Mouse (Mus musculus): ENCODE measurements at regions not wholly inside any gene's neighbourhood (a gene's known extent, or its start where the extent isn't known, plus 50 kb on each side); places are given as distances from the start of the nearest gene placed in this dataset.
A peak's percentile ranks its signal among the peaks of the same experiment; 100 is the strongest.
"Not testable (repeated sequence)": the region's sequence is repeated elsewhere in the genome, so short reads cannot be mapped to it uniquely, and the experiment has no call there.

GRCm38 (mm10) chr9:91048569-91048968 is 313.6 kb upstream of the Zic4 start:
- peak; percentile 30 for DNase-seq (ENCODE audit: low read depth, low spot score)

- no peak for DNase-seq (ENCODE audit: low read depth, low spot score)
Observed at GRCm38 (mm10) chr9:91053065-91053793, 309.0 kb upstream of the Zic4 start.

- DNase-seq (ENCODE audit: low read depth, low spot score) = peak; percentile 25
Observed at GRCm38 (mm10) chr9:91059460-91059859, 302.8 kb upstream of the Zic4 start.

- no peak for DNase-seq (ENCODE audit: low read depth, low spot score)
Observed at GRCm38 (mm10) chr9:91069496-91069895, 292.7 kb upstream of the Zic4 start.

GRCm38 (mm10) chr9:91073366-91074174 is 288.6 kb upstream of the Zic4 start:
- DNase-seq (ENCODE audit: low read depth, low spot score) = no peak

GRCm38 (mm10) chr9:91074175-91074480 is 288.1 kb upstream of the Zic4 start:
- DNase-seq (ENCODE audit: low read depth, low spot score) = no peak

GRCm38 (mm10) chr9:91077490-91077889 is 284.7 kb upstream of the Zic4 start:
- DNase-seq (ENCODE audit: low read depth, low spot score) = no peak

- no peak for DNase-seq (ENCODE audit: low read depth, low spot score)
Observed at GRCm38 (mm10) chr9:91083791-91084190, 278.4 kb upstream of the Zic4 start.

- DNase-seq (ENCODE audit: low read depth, low spot score) = no peak
Observed at GRCm38 (mm10) chr9:91085923-91086322, 276.3 kb upstream of the Zic4 start.

GRCm38 (mm10) chr9:91089348-91089747 is 272.9 kb upstream of the Zic4 start:
- DNase-seq (ENCODE audit: low read depth, low spot score) = no peak

GRCm38 (mm10) chr9:91091421-91092050 is 270.7 kb upstream of the Zic4 start:
- no peak for DNase-seq (ENCODE audit: low read depth, low spot score)

GRCm38 (mm10) chr9:91101614-91102407 is 260.4 kb upstream of the Zic4 start:
- no peak for DNase-seq (ENCODE audit: low read depth, low spot score)

GRCm38 (mm10) chr9:91122441-91123035 is 239.7 kb upstream of the Zic4 start:
- DNase-seq (ENCODE audit: low read depth, low spot score) = no peak

- no peak for DNase-seq (ENCODE audit: low read depth, low spot score)
Observed at GRCm38 (mm10) chr9:91123208-91123607, 239.0 kb upstream of the Zic4 start.

- DNase-seq (ENCODE audit: low read depth, low spot score) = no peak
Observed at GRCm38 (mm10) chr9:91126630-91127245, 235.5 kb upstream of the Zic4 start.

GRCm38 (mm10) chr9:91128491-91128890 is 233.7 kb upstream of the Zic4 start:
- DNase-seq (ENCODE audit: low read depth, low spot score) = not testable (repeated sequence)

- no peak for DNase-seq (ENCODE audit: low read depth, low spot score)
Observed at GRCm38 (mm10) chr9:91130111-91130720, 232.0 kb upstream of the Zic4 start.

GRCm38 (mm10) chr9:91131415-91132255 is 230.6 kb upstream of the Zic4 start:
- no peak for DNase-seq (ENCODE audit: low read depth, low spot score)

GRCm38 (mm10) chr9:91132531-91132930 is 229.7 kb upstream of the Zic4 start:
- DNase-seq (ENCODE audit: low read depth, low spot score) = no peak

All from ES-CJ7 (cell line).